Mouse (Mus musculus) brain, embryonic 18.5 days (tissue): ENCODE measurements at regions not wholly inside any gene's neighbourhood (a gene's known extent, or its start where the extent isn't known, plus 50 kb on each side); places are given as distances from the start of the nearest gene placed in this dataset.

Source experiments
- DNase-seq: peaks from one replicate; pipeline ENCODE4 v3.0.0-alpha.2; 2012; ENCODE audit warnings: low read depth, low spot score

DNA sequence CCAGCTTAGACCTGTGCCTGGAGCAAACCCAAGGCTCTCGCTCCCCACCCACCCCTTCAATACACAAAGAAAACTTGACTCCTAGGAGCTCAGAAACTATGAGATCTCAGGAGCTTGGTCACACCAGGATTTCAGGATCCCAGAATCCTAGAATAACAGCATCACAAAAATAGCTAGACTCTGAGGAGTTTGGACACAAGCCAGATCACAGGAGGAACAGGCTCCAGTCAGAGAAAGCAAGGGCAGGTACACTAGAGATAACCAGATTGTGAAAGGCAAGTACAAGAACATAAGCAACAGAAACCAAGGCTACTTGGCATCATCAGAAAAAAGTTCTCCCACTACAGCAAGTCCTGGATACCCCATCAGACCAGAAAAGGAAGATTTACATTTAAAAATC lies 221.5 kb downstream of the Epha7 start:
- DNase-seq: no peak

DNA sequence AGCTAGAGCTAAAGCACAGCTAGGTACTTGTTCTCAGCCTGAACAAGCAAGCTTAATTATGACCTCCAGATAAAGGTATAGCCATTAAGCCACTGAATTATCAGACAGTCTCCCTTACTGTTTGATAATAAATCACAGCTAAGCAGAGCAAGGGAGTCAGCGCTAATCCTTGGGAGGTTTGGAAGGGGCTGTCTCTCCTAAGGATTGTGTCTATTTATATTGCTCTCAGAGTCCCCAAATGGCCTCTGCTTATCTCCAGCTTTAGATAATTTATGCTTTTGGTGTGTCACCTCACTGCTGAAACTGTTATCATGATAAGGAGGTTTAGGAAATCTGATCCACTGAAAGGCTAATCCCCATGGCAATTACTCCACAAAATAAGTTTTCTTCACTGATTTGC lies 227.1 kb downstream of the Epha7 start:
- no peak for DNase-seq

DNA sequence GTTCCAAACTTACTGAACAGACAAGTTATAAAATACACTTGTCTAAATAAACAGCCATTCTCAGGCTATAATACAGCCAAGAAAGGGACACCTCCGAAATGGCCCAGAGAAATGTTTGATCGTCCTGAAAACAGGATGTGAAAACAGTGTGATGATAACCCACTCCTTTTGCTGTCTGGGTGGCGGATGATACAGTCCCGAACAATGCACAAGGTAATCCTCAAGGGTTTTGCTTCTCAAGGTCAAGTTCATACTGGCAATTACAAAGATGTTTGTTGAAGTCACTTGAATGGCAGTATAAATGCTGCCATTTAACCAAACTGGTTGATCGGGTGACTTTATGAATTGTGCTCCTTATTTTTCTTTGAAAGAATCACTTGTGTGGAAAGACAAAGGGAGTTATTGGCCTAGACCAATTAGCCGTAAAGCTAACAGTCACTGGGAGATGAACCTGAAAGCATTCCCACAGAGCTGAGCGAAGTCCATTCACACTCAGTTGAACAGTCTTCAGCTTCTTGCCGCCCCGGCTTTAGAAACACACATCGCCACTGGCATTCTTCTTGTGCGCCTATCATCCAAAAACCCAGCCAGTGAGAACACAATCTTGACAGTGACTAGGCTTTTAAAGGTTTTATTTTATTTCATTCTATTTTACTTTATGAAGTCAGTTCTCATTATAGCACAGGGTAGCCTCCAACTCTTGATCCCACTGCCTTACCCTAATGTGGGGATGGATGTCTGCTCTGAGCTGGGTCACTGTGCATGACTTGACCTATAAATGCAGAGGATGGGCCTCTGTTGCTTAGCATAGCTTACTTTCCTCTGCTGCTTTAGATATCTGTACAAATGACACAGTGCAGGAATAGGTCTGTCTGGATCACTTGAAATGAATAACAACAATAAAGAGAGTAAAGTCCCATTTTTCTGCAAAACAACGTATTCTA lies 256.0 kb downstream of the Epha7 start:
- no peak for DNase-seq

DNA sequence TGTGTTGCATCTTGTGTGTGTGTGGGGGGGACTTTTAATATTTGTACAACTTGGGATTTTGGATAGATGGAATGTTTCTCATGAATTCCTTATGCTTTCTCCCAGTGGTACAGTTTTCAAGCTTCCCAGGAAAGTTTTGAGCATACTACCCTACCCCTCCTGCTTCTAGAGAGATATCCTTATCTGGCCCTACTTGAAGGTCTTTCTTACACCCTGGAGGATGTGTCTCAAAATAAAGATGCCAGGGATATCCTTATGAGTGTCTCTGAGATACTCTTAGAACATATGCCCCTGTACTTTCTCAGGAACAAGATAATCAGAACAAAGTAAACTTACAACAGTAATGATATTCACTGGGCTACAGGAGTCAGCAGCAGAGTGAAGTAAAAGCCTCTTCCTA lies 261.3 kb downstream of the Epha7 start:
- DNase-seq: no peak

DNA sequence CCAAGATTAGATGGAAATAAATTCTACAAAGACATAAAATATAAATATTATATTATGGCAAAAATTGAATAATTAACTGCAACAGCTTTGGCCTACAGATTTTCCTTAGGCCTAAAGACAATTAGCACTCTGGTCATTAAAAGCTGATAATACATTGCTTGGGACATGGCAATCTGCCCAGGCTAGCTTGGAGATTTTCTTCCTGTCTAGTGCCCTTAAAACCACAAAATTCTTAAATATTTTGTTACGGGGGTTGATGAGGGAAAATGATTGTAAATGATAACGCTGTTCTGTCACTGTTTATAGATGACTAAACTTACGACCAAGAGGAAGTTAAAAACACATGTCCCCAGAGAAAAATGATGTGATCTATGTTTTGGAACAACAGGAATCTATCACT lies 261.9 kb downstream of the Epha7 start:
- no peak for DNase-seq

DNA sequence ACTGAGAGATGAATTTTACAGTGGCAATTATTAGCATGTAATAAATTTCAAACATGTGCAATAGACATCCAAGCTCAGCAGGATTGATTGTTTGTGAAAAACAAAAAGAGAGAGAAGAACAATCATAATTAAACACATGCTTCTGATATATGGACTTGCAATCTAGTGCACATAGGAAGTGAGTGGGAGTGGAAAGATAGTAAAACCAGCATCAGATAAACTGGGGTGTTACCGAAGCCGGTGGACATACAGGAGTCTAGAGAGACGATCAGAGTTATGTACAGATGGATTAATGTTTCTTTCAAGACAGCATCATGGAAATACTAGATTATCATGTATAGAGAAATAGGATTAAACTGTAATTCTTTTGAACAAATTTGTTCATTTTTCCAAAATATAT lies 263.8 kb downstream of the Epha7 start:
- DNase-seq: no peak

DNA sequence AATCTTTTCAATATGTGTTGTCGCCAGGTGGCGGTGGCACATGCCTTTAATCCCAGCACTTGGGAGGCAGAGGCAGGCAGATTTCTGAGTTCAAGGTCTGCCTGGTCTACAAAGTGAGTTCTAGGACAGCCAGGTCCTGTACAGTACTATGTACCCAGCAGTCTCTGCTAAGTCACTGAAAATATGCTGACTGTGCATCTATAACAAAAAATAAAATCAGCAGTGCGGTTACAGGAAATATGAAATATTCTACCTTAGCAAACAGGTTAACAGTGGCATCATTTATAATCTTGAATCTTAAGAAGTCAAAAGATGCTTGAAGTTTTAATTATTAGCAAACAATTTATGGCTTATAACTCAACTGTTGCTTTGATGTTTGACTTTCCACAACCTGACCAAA lies 265.5 kb downstream of the Epha7 start:
- no peak for DNase-seq

DNA sequence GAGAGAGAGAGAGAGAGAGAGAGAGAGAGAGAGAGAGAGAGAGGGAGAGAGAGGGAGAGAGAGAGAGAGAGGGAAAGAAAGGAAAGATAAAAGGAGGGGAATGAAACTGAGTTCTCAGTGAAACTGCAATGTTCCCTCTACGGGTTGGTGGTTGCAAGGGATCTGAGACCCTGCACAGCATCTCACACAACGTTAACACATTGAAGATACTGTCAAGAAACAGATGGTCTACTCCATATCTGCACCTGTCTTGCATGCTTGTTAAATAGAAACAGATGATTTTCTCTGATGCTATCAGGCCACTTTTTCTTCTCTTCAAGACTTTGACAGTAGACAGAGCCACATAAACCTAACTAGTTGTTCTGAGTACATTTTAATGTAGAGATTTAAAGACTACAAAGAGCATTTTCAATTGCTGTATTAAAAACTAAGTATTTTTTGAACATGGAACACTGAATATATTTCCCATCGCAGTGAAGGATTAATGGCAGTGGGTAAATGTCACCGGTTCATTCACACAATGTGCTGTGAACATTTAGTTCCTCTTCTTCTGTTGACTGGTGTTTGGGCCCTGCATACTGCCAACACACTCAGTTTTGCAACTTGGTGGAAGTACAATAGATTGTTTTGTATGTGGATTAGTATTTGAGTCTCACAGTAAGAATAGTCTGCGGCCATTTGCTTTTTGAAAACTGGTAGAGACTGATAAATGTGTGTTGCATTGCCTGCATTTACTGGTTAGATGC lies 270.8 kb downstream of the Epha7 start:
- DNase-seq: no peak

DNA sequence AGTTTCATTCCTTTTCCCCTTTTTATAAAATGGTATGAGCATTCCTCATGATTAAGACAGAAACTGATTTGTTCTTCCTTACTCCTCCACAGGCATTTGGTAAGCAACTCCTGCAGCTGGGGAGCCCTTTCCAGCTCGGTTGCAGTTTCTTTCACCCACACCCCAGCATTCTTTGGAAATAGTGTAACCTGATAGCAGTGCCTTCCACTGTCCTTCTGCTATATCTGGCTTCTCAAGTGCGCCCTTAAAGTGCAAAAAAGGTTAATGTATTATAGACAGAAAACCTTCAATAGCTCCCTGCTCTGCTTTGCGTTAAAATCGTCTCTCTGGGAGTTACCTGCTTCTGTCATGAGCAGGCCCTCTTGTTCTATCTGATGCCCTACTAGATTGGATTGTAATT lies 278.0 kb downstream of the Epha7 start:
- DNase-seq: no peak

DNA sequence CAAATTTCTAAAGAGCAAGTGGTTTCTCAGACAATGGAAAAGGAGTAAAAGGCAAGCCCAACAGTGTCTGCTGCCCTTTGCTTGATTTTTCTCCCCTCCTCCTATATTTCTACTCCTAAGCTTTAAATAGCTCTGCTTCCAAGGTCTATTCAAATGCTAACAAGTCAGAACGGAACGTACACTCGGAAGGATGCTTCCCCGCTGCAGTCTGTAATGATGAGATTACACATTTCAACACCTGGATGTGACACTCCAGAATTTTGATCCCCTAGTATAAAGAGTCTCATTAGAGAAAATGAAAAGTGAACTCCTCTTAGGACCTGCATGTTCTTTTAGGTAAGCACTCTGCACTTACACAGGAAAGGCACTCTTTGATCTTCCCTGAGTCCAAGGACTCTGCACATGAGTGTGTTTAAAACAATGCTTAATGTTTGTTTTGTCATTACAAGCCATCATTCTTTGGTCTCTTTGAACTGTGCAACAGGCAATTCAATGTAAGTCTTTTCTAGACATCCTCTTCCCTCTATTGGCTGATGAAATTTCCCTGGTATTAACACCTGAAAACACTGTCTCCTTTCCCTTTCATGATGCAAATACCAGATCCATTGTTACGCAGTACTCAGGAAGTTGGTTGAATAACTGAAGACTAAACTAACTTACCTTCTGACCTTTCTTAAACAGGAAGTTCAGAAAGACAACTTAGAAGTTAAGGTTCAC lies 278.7 kb downstream of the Epha7 start:
- DNase-seq: no peak

DNA sequence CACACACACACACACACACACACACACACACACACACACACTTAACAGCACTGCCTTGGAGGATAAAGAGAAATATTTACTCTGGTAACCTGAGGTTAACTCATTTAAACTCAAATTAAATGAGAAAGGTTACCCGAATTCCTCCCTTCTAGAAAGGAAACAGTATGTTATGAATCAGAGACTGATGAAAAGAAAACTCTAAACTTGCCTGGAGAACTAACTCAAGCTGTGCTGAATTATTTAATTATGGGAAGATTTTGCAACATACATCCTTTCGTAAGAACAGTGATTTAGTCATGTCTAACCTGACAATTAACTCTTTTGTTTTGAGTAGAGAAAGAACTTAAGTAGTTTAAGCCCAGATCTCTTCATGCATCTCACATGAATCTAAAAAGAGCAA lies 289.4 kb downstream of the Epha7 start:
- no peak for DNase-seq

DNA sequence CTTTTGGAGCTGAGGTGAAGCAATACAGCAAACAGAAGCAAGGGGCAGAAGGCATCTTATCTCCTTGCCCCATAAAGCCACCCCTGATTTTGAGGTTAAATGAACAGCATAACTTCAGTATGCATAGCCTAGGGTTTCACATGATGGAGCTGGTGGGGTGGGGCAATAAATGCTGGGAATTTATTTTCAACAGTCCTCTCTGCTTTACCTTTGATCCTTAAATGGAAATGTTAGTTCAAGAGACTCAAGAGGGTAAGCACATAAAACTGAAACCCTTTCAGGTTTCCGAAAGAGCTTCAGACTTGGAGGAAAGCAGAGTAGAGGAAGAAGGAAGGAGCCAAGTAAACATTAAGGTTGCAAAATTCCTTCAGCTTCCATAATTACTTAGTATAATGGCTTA lies 290.5 kb downstream of the Epha7 start:
- no peak for DNase-seq

DNA sequence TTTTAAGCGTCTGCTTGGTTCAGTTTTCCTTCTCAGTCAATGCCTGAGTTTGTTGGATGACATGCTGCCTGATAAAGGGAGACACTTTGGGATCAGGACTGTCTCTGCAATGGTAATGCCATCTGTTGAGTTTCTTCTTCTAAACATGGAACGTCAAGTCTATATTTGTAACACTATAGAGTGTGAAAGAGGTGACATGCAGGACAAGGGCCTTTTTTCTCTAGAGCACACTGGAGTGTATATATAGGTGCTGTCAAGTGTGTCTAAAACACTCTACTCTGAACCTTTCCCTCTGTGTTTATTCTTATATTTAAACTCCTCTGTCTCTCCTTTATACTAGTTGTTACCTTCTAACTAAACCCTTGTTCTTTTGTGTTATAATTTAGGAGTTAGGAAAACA lies 299.6 kb downstream of the Epha7 start:
- no peak for DNase-seq

DNA sequence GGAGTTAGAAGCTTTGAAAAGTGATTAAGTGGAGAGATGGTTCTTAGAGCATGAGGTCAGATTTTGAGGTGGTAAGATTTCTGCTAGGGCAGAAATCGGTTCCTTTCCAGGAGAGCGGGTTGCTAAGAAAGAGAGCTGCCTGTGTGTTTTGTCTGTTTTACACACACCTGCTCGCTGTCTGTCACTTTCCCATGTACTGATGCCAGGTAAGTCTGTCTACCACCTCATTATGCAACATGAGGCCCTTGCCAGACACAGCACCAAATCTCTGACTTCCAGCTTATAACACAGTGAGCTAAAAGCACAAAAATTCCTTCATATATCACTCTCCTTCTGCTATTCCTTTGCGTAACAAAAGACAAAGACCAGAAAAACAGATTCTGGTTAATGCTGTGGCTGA lies 304.1 kb downstream of the Epha7 start:
- no peak for DNase-seq

DNA sequence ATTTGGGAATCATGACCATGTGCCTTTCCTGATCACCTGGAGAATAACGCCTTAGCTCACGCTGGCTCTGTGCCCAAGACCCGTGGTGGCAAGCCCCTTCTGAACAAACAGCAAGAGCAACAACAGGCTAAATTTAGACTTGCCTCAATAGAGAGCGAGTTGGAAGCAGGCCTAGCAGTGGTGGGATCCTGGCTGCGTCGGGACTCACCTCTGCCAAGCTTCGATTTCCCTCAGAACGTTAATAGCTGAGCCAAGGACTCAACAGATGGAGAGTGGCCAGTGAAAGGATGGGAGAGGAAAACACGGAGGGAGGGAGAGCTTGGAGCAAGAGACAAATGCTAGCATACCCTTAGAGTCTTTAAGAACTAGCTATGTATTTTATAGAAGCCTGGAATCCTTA lies 305.0 kb downstream of the Epha7 start:
- peak; percentile 63 for DNase-seq

DNA sequence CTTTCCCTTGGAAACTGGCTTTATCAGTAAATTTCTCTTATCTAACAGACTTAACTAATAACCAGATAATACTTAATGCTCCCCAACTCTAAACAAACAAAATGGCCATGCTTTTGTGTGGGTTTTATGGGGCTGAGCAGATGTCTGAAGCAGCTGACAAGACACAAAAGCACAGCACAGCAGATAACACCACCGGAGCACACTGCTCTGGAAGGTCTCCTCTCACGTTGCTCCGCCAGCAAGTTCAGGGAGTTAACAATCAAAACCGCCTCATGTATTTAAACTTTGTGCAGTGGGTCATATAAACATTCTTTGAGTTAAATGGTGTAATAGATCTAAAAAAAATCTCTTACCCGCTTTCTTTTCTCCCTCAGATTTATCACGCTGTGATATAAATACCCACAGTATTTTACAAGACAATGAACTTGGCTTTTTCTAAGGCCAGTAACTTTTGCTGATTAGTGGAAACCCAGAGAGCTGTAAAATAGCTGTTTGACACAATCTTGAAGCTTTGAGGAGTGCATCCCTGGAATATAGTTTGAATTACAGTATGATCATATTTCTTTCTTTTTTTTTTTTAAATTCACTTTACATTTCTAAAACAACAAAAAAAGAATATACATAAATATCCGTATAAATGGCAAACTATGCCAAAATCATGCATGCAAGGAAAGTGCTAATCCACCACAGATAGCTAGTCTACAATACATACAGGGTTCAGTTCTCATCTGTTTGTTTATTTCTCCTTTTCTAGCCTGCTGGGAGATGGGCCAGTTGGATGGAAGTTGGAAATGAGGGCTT lies 305.9 kb downstream of the Epha7 start:
- no peak for DNase-seq

DNA sequence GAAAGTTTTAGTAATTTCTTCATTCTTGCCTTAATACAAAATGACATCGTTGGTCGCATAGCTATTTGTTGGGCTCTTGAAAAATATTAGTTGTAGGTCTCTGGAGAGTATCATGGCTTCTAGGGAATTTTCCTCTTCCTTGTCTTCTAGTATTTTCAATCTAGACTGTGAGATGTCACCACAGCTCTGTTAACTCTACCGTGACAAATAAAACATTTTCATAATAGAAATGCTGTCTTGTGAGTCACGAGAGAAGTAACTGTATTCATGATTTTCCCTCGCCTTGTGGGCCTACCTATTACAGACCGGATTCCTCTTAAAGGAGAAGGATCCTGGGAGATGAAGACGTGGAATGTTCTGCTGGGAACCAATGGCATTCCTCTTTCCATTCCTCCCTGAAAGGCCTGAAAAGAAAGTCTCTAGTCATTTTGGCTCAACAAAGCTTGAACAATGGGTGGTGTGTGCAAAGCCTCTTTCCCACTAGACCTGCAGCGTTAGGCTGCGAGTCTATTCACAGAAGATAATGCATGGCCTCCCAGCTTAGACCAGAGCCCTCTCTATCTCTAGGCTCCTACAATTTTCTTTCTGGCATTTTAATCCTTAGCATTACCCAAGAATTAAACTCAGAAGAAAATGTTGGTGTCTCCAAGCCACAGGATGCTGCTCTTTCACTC lies 306.7 kb downstream of the Epha7 start:
- DNase-seq: no peak

DNA sequence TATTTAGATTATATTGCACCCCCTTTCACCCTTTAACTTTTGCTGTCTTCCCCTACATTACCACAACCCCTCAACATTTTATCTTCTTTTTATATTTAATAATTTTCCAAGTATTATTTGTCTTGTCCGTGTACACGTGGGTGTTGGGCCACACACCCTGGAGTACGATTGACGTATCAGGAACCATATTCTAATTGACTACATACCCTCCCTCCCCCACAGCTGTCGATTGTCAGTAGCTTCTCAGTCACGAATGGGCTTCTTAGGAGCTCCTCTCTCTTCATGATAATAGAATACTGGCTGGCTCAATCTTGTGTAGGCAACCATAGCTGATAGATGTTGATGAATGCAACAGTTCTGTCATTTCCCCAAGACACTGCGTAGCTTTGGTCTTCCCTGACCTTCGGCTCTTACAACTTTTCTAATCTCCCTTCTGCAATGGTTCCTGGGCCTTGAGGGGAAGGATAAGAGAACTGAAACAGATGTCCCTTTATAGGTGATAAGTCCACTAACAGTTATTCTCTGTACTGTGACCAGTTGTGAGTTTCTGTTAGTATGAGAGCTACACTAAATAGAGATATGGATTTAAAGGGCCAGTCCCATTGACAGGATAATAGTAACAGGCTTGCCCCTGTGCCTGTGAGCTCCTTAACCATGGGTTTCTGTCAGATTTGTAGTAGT lies 310.9 kb downstream of the Epha7 start:
- no peak for DNase-seq

DNA sequence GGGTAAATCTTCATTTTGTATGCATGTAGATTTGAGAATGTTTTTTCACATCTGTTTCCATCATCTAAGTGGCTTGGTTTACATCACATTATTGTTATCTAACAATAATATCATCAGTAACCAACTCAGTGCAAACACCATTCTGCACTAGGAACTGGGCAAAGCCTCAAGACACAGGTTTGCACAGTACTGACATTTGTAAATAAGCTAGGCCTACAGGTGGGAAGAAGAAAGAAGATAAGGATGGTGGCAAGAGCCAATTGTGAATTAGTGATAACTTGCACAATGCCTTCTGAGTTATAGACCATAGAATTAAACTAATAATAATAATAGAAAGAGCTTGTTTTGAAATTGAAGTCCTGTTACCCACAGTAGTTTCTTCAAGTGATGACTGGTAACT lies 317.6 kb downstream of the Epha7 start:
- no peak for DNase-seq
